Mouse (Mus musculus): ENCODE data around the gene Ccdc85b. TPM values are rescaled to one million over a fixed set of nuclear protein-coding genes. Genes with fewer than 3 reads are reported as not detected.

The Ccdc85b gene
- polyA plus RNA-seq, 1 experiment from 2014 or later, result 15.6 TPM

DNA sequence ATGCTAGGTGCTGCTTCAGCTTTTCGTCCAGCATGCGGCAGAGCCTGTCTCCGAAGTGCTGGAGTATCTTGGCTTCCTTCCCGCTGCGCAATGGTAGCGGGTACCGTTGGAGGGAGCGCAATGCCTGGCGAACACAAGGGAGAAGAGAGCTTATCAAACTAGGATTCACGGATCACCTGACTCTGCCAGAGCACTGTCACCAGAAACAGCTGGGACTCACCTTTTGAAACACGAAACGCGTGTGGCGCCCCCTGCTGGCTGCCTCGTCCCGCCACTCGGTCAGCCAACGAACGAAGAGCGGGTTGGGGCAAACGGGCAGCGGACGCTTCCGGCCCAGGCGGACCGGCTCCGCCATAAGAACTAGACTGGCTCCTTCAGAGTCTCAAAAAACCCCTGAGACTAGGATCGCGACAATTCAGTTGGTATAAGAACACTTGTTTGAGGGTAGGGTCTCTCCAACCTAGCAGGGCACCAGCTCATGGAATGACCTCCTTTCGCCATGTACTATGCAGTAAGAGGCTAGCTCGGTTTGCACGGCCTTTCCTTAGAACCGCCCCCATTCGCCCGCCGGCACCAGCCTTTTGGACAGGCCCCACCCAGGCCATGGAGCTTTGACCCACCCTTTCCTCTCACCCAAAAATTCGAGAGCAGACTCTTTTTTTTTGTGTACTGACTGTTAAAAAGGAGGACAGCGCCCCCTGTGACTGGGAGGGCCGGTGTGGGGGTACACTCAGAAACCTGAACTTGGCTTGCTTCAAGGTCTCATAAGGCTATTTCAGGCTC is 30.3 kb upstream of the Ccdc85b start, which contains the start of gene Mus81:
Gene Mus81, minus strand, starts transcription at position 635 of the 783 bp plus-strand sequence.
- H3K9ac ChIP-seq (ENCODE audit: low read depth, low read length), result peak within 1 kb of the TSS; percentile 49
- H3K4me1 ChIP-seq (replicated peaks; ENCODE audit: insufficient read depth, low read length), result peaks cover 4% of the 10 kb centered on the region
- H3K9me3 ChIP-seq (replicated peaks; ENCODE audit: low read length), result no peaks in the 10 kb centered on the region
- peaks cover 29% of the 10 kb centered on the region for H3K36me3 ChIP-seq (ENCODE audit: insufficient read depth, low read length)
- peak within 1 kb of the TSS; percentile 48 for H3K4me3 ChIP-seq (replicated peaks; ENCODE audit: low read depth, low read length)
- no peaks in the 10 kb centered on the region for H3K27me3 ChIP-seq (ENCODE audit: insufficient read depth, low read length)
- WGBS, result 1% methylated on average over 39 of the region's 39 CpGs
- H3K27ac ChIP-seq, result peak within 1 kb of the TSS; percentile 99
- peak; percentile 71 for ATAC-seq (replicated peaks; ENCODE audit: low FRiP score, low read depth)
- peak; percentile 89 for TF ChIP-seq CTCF (IDR thresholded peaks at IDR 0.05; ENCODE audit: low read depth)
- DNase-seq (ENCODE audit: low spot score), result peak; percentile 99
- peak within 1 kb of the TSS; percentile 72 for H3K4me2 ChIP-seq (ENCODE audit: low read length)

- Histone ChIP-seq H3K27ac (no peak overlapping the region), H3K9ac (ENCODE audit: low read depth, low read length) (no peak overlapping the region), H3K36me3 (ENCODE audit: insufficient read depth, low read length) (peaks cover 34% of the 10 kb centered on the region), H3K4me3 (replicated peaks; ENCODE audit: low read depth, low read length) (no peak overlapping the region), H3K4me1 (replicated peaks; ENCODE audit: insufficient read depth, low read length) (peaks cover under 1% of the 10 kb centered on the region; the same call in 1 of the 2 replicates), H3K4me2 (ENCODE audit: low read length) (no peak overlapping the region), H3K27me3 (ENCODE audit: insufficient read depth, low read length) (no peaks in the 10 kb centered on the region), H3K9me3 (replicated peaks; ENCODE audit: low read length) (no peaks in the 10 kb centered on the region)
- TF ChIP-seq CTCF (IDR thresholded peaks at IDR 0.05; ENCODE audit: low read depth), result no peak
- 76% methylated on average over 4 of the region's 4 CpGs for WGBS
- ATAC-seq (replicated peaks; ENCODE audit: low FRiP score, low read depth) (no peak), DNase-seq (ENCODE audit: low spot score) (no peak)
Observed at GRCm38 (mm10) chr19:5486771-5487170, 29.1 kb upstream of the Ccdc85b start.

DNA sequence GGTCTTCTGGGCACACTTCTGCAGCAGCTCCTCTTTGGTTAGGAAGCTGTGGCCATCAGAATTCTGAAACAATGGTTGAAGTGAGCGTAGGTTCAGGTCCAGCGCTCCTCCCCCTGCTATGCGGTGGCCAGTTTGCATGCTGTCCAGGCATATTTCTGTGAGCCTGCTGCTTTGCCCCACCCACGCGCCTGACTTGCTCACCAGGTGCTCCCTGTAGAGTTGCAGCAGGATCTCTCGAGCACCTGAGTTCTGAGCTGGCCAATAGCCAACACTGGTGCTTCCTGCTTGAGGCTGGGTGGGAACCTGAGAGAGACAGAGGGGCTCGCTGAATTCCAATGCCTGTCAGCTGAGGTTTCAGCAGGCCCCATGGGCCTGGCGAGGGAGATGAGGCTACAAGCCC is 28.6 kb upstream of the Ccdc85b start:
- TF ChIP-seq CTCF (IDR thresholded peaks at IDR 0.05; ENCODE audit: low read depth), result no peak
- Histone ChIP-seq H3K4me3 (replicated peaks; ENCODE audit: low read depth, low read length) (no peak overlapping the region), H3K27ac (no peak overlapping the region), H3K9ac (ENCODE audit: low read depth, low read length) (peak overlapping the region; percentile 20; the same call in 1 of the 2 replicates), H3K4me1 (replicated peaks; ENCODE audit: insufficient read depth, low read length) (no peaks in the 10 kb centered on the region; the same call in 1 of the 2 replicates), H3K27me3 (ENCODE audit: insufficient read depth, low read length) (no peaks in the 10 kb centered on the region), H3K9me3 (replicated peaks; ENCODE audit: low read length) (no peaks in the 10 kb centered on the region), H3K36me3 (ENCODE audit: insufficient read depth, low read length) (peaks cover 39% of the 10 kb centered on the region), H3K4me2 (ENCODE audit: low read length) (no peak overlapping the region)
- DNase-seq (ENCODE audit: low spot score), result no peak
- 67% methylated on average over 8 of the region's 8 CpGs for WGBS
- ATAC-seq (replicated peaks; ENCODE audit: low FRiP score, low read depth), result no peak

DNA sequence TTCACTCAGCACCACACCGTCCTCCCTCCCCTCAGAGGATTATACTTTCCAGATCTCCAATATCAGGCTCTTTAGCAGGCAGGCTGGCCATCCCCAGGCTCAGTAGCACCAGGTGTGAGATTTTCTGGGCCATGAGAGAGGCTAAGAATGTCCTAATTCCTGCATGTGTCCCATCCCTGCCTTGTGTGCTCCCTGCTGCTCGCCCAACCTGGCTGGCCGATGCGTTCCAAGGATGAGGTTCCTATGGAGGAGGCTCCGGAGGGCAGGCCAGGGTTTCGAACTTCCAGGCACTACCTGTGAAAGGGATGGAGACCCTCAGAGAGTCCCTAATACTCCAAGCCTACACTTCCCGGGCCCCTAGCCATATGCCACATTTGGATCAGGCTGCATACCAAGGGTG is 28.1 kb upstream of the Ccdc85b start:
- WGBS, result 94% methylated on average over 7 of the region's 7 CpGs
- peaks cover 43% of the 10 kb centered on the region for H3K36me3 ChIP-seq (ENCODE audit: insufficient read depth, low read length)
- no peak for TF ChIP-seq CTCF (IDR thresholded peaks at IDR 0.05; ENCODE audit: low read depth)

GRCm38 (mm10) chr19:5485371-5485770 is 27.7 kb upstream of the Ccdc85b start:
- no peak for TF ChIP-seq CTCF (IDR thresholded peaks at IDR 0.05; ENCODE audit: low read depth)
- no peak overlapping the region for H3K4me2 ChIP-seq (ENCODE audit: low read length)
- H3K27ac ChIP-seq, result no peak overlapping the region
- no peaks in the 10 kb centered on the region for H3K27me3 ChIP-seq (ENCODE audit: insufficient read depth, low read length)
- H3K9me3 ChIP-seq (replicated peaks; ENCODE audit: low read length), result no peaks in the 10 kb centered on the region
- peaks cover 48% of the 10 kb centered on the region for H3K36me3 ChIP-seq (ENCODE audit: insufficient read depth, low read length)
- 88% methylated on average over 8 of the region's 8 CpGs for whole genome bisulfite sequencing
- no peaks in the 10 kb centered on the region; the same call in 1 of the 2 replicates for H3K4me1 ChIP-seq (replicated peaks; ENCODE audit: insufficient read depth, low read length)
- no peak for DNase-seq (ENCODE audit: low spot score)
- peak overlapping the region; percentile 20; the same call in 1 of the 2 replicates for H3K9ac ChIP-seq (ENCODE audit: low read depth, low read length)
- H3K4me3 ChIP-seq (replicated peaks; ENCODE audit: low read depth, low read length), result no peak overlapping the region
- ATAC-seq (replicated peaks; ENCODE audit: low FRiP score, low read depth), result no peak

More for the DNA sequence above, 28.1 kb upstream of the Ccdc85b start:
- Histone ChIP-seq H3K27me3 (ENCODE audit: insufficient read depth, low read length) (no peaks in the 10 kb centered on the region), H3K4me3 (replicated peaks; ENCODE audit: low read depth, low read length) (no peak overlapping the region), H3K4me1 (replicated peaks; ENCODE audit: insufficient read depth, low read length) (no peaks in the 10 kb centered on the region; the same call in 1 of the 2 replicates), H3K9me3 (replicated peaks; ENCODE audit: low read length) (no peaks in the 10 kb centered on the region), H3K27ac (no peak overlapping the region), H3K9ac (ENCODE audit: low read depth, low read length) (peak overlapping the region; percentile 20; the same call in 1 of the 2 replicates), H3K4me2 (ENCODE audit: low read length) (no peak overlapping the region)
- ATAC-seq (replicated peaks; ENCODE audit: low FRiP score, low read depth) (no peak), DNase-seq (ENCODE audit: low spot score) (no peak)

- Histone ChIP-seq H3K36me3 (ENCODE audit: insufficient read depth, low read length) (peaks cover 56% of the 10 kb centered on the region), H3K27me3 (ENCODE audit: insufficient read depth, low read length) (no peaks in the 10 kb centered on the region), H3K27ac (no peak overlapping the region), H3K9me3 (replicated peaks; ENCODE audit: low read length) (no peaks in the 10 kb centered on the region), H3K4me2 (ENCODE audit: low read length) (no peak overlapping the region), H3K4me1 (replicated peaks; ENCODE audit: insufficient read depth, low read length) (no peaks in the 10 kb centered on the region; the same call in 1 of the 2 replicates), H3K4me3 (replicated peaks; ENCODE audit: low read depth, low read length) (no peak overlapping the region), H3K9ac (ENCODE audit: low read depth, low read length) (no peak overlapping the region)
- TF ChIP-seq CTCF (IDR thresholded peaks at IDR 0.05; ENCODE audit: low read depth), result no peak
- ATAC-seq (replicated peaks; ENCODE audit: low FRiP score, low read depth), result no peak
- DNase-seq (ENCODE audit: low spot score), result no peak
- WGBS, result 87% methylated on average over 5 of the region's 5 CpGs
Observed at GRCm38 (mm10) chr19:5484496-5484895, 26.8 kb upstream of the Ccdc85b start.
